Mouse (Mus musculus): ENCODE data around the gene Olfr301. TPM values are rescaled to one million over a fixed set of nuclear protein-coding genes. Genes with fewer than 3 reads are reported as not detected.

The Olfr301 gene
- not detected for total RNA-seq (2021)
- long read RNA-seq = 0 reads

DNA sequence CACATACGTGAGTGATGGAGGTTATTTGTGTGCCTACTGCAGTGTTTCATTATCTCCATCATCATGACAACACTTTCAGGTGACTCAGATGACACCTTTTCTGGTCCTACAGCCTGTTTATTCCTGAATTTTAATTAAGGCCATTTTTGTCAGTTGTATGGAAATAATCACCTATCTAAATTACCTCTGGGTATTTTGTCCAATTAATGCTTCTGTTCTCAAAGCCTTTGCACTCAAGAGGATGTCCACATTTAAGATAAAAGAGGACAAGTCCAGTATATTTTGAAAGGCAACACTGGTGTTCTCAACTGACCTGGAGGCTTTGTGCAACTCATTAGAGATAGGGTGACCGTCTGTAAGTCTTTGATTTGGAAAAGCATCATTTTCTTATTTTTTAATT lies at the start of gene Olfr301:
Gene Olfr301 (plus strand): TSS at position 301 of the 400 bp plus-strand sequence.
- no peak for DNase-seq (ENCODE audit: low spot score in 2 of 2)

DNA sequence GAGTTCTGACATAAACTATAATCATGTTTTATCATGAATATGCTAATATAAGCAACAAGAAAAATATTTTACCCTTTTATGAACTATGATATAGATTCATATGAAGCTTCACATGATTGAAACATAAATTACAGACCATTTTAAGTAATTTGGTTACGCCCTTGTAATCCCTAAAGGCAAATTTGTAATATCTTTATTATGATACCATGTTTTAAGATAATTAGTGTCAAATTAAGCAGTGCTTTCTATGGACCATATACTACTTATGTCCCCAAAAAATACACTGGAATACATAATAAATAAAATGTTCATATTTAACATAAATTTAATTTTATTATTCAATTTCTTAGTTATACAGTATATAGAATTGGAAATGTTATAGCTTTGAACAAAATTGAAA lies 36.8 kb upstream of the Olfr301 start, which contains the start of gene Olfr305:
Gene Olfr305 (minus strand): TSS at position 101 of the 400 bp plus-strand sequence.
- no peak for DNase-seq (ENCODE audit: low spot score in 2 of 2)

DNA sequence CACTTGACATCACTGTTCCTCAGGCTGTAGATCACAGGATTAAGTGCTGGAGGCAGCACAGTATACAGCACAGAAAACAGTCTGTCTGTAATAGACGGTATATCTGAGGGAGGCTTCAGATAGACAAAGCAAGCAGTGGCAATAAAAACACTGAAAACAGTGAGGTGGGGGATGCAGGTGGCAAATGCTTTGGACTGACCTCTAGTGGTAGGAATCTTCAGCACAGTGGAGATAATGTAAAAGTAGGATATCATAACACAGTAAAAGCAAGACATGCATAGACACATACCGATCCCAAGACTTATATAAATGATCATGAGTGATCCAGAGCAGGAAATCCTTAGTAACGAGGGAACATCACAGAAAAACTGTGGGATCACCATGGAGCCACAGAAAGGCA lies 17.9 kb upstream of the Olfr301 start:
- no peak for DNase-seq (ENCODE audit: low spot score in 2 of 2)

- no peak for DNase-seq (ENCODE audit: low spot score in 2 of 2)
These were observed 17.1 kb upstream of the Olfr301 start, which contains the start of gene Olfr304 for GRCm38 (mm10) chr7:86386558-86386957. Gene Olfr304 (minus strand): TSS chr7:86386658.

DNA sequence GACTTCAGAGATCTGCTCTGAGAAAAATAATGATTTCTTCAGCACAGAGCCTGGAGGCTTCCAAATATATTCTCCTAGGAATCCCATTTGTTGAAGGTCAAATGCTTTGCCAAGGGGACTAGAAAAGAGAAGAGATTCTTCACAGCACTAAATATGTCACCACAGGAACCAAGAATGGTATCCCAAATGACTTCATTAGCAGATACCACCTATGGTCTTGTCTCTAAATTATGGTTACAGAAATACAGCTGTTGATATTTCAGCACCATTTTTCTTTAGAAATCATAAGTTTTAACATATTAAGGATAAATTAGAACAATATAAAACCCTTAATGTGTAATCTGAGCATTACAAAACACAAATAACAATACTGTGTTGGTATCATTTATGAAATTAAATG lies 6.0 kb upstream of the Olfr301 start, which contains the start of gene Olfr303:
Gene Olfr303 (minus strand): TSS at position 101 of the 400 bp plus-strand sequence.
- DNase-seq (ENCODE audit: low spot score in 2 of 2) = no peak

DNA sequence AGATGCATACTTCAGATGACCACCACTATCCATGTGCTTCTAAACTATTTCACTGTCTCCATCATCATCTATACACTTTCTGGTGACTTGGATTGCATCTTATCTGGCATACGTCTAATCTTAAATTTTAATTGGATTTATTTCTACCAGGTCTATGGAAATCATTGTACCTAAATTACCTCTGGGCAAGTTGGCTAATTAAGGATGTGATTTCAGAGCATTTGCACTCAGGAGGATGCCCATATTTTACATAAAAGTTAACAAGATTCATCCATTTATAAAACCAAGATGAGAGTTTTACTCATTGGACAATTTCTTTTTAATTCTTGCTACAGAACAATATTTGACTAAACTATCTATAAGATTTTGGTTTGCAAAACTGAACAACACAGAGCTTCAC lies 56.0 kb downstream of the Olfr301 start, which contains the start of gene Olfr299:
Gene Olfr299 (plus strand): TSS at position 301 of the 400 bp plus-strand sequence.
- DNase-seq (ENCODE audit: low spot score in 2 of 2) = no peak

Other genes with a start within 250 kb of the Olfr301 start
- gene Vmn2r75, start 232.1 kb upstream of the Olfr301 start, total RNA-seq (2021) = not detected
- gene Vmn2r76, start 157.5 kb upstream of the Olfr301 start, total RNA-seq (2021) = not detected
- gene Olfr310, start 126.7 kb upstream of the Olfr301 start, total RNA-seq (2021) = not detected
- gene Olfr309, start 90.1 kb upstream of the Olfr301 start, total RNA-seq (2021) = not detected
- gene Olfr308, start 78.2 kb upstream of the Olfr301 start, total RNA-seq (2021) = not detected
- gene Olfr307, start 66.3 kb upstream of the Olfr301 start, total RNA-seq (2021) = not detected
- gene Olfr305, start 36.9 kb upstream of the Olfr301 start, total RNA-seq (2021) = not detected
- not detected for gene Olfr304, start 17.2 kb upstream of the Olfr301 start, total RNA-seq (2021)
- not detected for gene Olfr303, start 6.1 kb upstream of the Olfr301 start, total RNA-seq (2021)
- not detected for gene Olfr299, start 56.1 kb downstream of the Olfr301 start, total RNA-seq (2021)
- gene Olfr298, start 88.6 kb downstream of the Olfr301 start, total RNA-seq (2021) = not detected
- gene Olfr297, start 116.1 kb downstream of the Olfr301 start, total RNA-seq (2021) = not detected
- gene Olfr295, start 180.0 kb downstream of the Olfr301 start, total RNA-seq (2021) = not detected
- not detected for gene Olfr294, start 212.8 kb downstream of the Olfr301 start, total RNA-seq (2021)
- gene Olfr293, start 245.2 kb downstream of the Olfr301 start, total RNA-seq (2021) = not detected

Data from layer of hippocampus, postnatal 10 days (tissue).